Mouse (Mus musculus): Measurements from ENCODE around the gene Rest. TPM values are rescaled to one million over a fixed set of nuclear protein-coding genes. Genes with fewer than 3 reads are reported as not detected.

The Rest gene
- polyA plus RNA-seq, 1 experiment from 2014 or later = 39.2 TPM

DNA sequence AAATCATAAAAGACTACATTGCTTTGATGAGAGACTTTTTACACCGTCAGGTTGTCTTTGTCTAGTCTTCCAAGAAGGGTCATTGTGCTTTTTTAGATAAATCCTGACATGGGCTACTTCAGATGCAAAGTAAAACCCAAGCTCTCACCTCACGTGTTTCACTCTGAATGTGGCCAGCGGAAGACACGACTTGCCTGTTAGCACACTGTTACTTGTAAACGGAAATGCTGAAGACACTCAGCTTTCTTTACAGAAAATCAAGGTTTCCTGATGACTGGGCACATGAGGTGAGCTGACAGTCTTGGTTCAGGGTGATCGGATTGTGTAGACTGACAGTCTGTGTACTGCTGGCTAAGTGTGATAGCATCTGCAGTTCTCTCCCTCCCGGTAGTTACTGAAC, 20.4 kb downstream of the Rest start:
- H3K4me3 ChIP-seq (ENCODE audit: low read depth, low read length) = no peak overlapping the region
- H3K9ac ChIP-seq (replicated peaks; ENCODE audit: low read depth, low read length) = no peak overlapping the region
- H3K36me3 ChIP-seq (ENCODE audit: control insufficient read depth, insufficient read depth, low read length) = peaks cover 41% of the 10 kb centered on the region
- H3K9me3 ChIP-seq (ENCODE audit: control insufficient read depth, low read depth, low read length) = no peaks in the 10 kb centered on the region
- ATAC-seq (ENCODE audit: insufficient number of reproducible peaks, insufficient read depth, low FRiP score, low read depth) = no peak
- H3K4me1 ChIP-seq (ENCODE audit: control insufficient read depth, insufficient read depth, low read length) = no peaks in the 10 kb centered on the region
- H3K27me3 ChIP-seq (ENCODE audit: control insufficient read depth, insufficient read depth, low read length) = no peaks in the 10 kb centered on the region
- WGBS = 84% methylated on average over 7 of the region's 7 CpGs
- H3K4me2 ChIP-seq (replicated peaks; ENCODE audit: low read depth, low read length) = no peak overlapping the region
- no peak overlapping the region for H3K27ac ChIP-seq (ENCODE audit: low read length)

DNA sequence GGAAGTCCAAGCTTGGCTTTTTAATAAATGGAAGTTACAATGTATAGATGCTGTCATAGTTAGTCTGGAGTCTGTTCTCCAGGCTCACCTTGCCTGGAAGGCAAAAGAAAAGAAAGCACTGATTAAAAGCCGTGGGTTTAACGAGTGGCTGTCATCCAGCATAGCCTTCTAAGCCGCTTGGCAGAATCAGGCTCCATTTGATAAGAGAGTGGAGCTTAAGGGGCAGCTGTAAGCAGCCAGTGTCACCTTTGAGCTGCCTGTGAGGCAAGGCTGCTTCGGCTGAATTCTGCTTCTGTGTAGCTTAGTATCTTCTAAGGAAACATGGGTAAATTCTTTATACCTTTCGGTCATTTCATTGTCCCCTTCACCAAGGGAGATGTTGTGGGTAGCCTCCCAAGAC, 21.6 kb downstream of the Rest start:
- no peak overlapping the region for H3K9ac ChIP-seq (replicated peaks; ENCODE audit: low read depth, low read length)
- H3K4me3 ChIP-seq (ENCODE audit: low read depth, low read length) = no peak overlapping the region
- peaks cover 29% of the 10 kb centered on the region for H3K36me3 ChIP-seq (ENCODE audit: control insufficient read depth, insufficient read depth, low read length)
- H3K27ac ChIP-seq (ENCODE audit: low read length) = no peak overlapping the region
- H3K4me2 ChIP-seq (replicated peaks; ENCODE audit: low read depth, low read length) = no peak overlapping the region
- no peak for ATAC-seq (ENCODE audit: insufficient number of reproducible peaks, insufficient read depth, low FRiP score, low read depth)
- no peaks in the 10 kb centered on the region for H3K9me3 ChIP-seq (ENCODE audit: control insufficient read depth, low read depth, low read length)
- no peaks in the 10 kb centered on the region for H3K27me3 ChIP-seq (ENCODE audit: control insufficient read depth, insufficient read depth, low read length)
- 89% methylated on average over 5 of the region's 5 CpGs for WGBS
- H3K4me1 ChIP-seq (ENCODE audit: control insufficient read depth, insufficient read depth, low read length) = no peaks in the 10 kb centered on the region

DNA sequence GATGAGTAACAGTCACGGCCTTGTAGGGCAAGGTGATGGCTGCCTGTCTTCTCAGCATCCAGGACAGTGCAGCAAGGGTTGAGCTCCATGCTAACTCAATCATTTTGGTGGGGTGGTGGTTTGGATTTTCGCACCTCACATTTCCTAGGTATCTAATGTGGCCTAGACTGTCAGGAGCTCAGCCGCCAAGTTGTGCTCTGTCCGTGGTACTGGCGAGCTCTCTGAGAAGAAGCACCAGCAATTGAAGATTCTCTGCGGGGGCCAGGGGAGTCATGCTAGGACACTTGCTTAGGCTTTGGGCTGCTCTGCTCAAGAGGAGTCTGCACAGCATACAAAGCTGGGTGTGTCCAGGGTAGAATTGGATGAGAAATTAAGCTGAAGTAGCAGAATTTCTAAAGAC, 22.6 kb downstream of the Rest start:
- Histone ChIP-seq H3K27ac (ENCODE audit: low read length) (no peak overlapping the region), H3K9me3 (ENCODE audit: control insufficient read depth, low read depth, low read length) (no peaks in the 10 kb centered on the region), H3K4me1 (ENCODE audit: control insufficient read depth, insufficient read depth, low read length) (no peaks in the 10 kb centered on the region), H3K27me3 (ENCODE audit: control insufficient read depth, insufficient read depth, low read length) (no peaks in the 10 kb centered on the region), H3K4me3 (ENCODE audit: low read depth, low read length) (no peak overlapping the region), H3K9ac (replicated peaks; ENCODE audit: low read depth, low read length) (no peak overlapping the region), H3K4me2 (replicated peaks; ENCODE audit: low read depth, low read length) (no peak overlapping the region), H3K36me3 (ENCODE audit: control insufficient read depth, insufficient read depth, low read length) (peaks cover 22% of the 10 kb centered on the region)
- WGBS = 85% methylated on average over 6 of the region's 6 CpGs
- no peak for ATAC-seq (ENCODE audit: insufficient number of reproducible peaks, insufficient read depth, low FRiP score, low read depth)

DNA sequence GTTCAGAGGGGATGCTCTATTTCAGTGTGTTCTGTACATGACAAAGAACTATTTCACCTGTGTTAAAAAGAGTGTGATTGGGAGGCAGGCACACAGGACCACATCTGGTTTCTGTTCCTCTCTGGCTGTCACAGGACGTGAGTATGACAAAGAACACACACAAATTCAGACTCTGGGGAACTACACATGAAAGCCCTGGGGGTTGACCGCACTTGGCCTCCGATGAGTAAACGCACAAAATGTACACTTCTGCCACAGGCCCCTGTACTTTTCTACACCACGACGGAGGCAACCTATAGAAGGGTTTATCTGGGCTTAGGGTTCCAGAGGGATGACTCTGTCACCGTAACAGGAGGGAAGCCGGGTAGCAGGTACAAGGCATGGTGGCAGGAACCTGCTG, 24.4 kb downstream of the Rest start:
- Histone ChIP-seq H3K4me1 (ENCODE audit: control insufficient read depth, insufficient read depth, low read length) (no peaks in the 10 kb centered on the region), H3K27ac (ENCODE audit: low read length) (no peak overlapping the region), H3K9me3 (ENCODE audit: control insufficient read depth, low read depth, low read length) (no peaks in the 10 kb centered on the region), H3K36me3 (ENCODE audit: control insufficient read depth, insufficient read depth, low read length) (peaks cover 28% of the 10 kb centered on the region), H3K9ac (replicated peaks; ENCODE audit: low read depth, low read length) (no peak overlapping the region), H3K27me3 (ENCODE audit: control insufficient read depth, insufficient read depth, low read length) (no peaks in the 10 kb centered on the region), H3K4me2 (replicated peaks; ENCODE audit: low read depth, low read length) (no peak overlapping the region), H3K4me3 (ENCODE audit: low read depth, low read length) (no peak overlapping the region)
- ATAC-seq (ENCODE audit: insufficient number of reproducible peaks, insufficient read depth, low FRiP score, low read depth) = no peak
- 71% methylated on average over 8 of the region's 8 CpGs for WGBS

DNA sequence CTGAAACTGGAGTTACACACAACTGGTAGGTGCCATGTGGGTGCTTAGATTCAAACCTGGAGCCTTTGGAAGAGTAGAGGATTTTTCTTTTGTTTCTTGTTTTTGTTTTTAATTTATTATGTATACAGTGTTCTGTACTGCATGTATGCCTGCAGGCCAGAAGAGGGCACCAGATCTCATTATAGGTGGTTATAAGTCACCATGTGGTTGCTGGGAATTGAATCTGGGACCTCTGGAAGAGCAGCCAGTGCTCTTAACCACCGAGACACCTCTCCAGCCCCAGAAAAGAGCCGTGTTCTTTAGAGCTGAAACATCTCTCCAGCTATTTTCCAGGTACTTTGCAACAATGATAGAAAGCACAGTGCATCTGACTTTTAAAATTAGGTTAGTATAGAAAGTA, 25.3 kb downstream of the Rest start:
- Histone ChIP-seq H3K9me3 (ENCODE audit: control insufficient read depth, low read depth, low read length) (no peaks in the 10 kb centered on the region), H3K27me3 (ENCODE audit: control insufficient read depth, insufficient read depth, low read length) (no peaks in the 10 kb centered on the region), H3K9ac (replicated peaks; ENCODE audit: low read depth, low read length) (no peak overlapping the region), H3K4me3 (ENCODE audit: low read depth, low read length) (no peak overlapping the region), H3K4me2 (replicated peaks; ENCODE audit: low read depth, low read length) (no peak overlapping the region), H3K27ac (ENCODE audit: low read length) (no peak overlapping the region), H3K4me1 (ENCODE audit: control insufficient read depth, insufficient read depth, low read length) (no peaks in the 10 kb centered on the region), H3K36me3 (ENCODE audit: control insufficient read depth, insufficient read depth, low read length) (peaks cover 25% of the 10 kb centered on the region)
- 91% methylated on average over 2 of the region's 2 CpGs for WGBS
- ATAC-seq (ENCODE audit: insufficient number of reproducible peaks, insufficient read depth, low FRiP score, low read depth) = no peak

DNA sequence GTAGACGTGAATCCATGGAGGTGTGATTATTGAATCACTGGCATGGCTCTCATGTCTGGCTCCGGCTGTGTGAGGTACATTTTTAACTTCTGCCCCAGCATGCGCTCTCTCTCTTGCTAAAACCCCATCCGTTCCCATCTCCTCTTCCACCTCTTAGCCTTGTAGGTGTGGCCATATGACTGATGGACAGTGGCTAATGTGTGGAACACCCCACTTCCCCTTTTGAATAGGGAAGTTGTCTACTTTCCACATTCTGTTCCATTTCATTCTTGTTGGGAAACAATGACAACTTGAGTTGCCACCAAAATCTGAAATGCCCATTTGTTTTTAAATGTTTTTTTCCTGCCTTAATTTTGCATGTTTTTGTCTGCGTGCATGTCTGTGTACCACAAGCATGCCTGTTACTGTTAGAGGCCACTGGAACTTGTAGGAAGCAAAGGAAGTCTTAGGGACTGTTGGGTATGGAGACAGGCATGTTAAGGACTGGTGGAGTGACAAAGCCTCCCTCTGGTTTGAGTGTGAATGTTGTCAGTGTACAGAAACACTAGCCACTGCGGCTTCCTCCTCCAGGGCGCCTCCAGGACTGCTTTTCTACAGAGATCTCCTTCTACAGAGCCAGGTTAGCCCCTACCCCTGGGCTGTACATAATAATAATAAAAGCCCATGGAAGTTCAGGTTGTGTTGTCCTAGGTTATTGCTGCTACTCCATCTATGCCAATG, 27.7 kb downstream of the Rest start:
- Histone ChIP-seq H3K4me2 (replicated peaks; ENCODE audit: low read depth, low read length) (no peak overlapping the region), H3K27me3 (ENCODE audit: control insufficient read depth, insufficient read depth, low read length) (no peaks in the 10 kb centered on the region), H3K4me3 (ENCODE audit: low read depth, low read length) (no peak overlapping the region), H3K36me3 (ENCODE audit: control insufficient read depth, insufficient read depth, low read length) (peaks cover 20% of the 10 kb centered on the region), H3K9ac (replicated peaks; ENCODE audit: low read depth, low read length) (no peak overlapping the region), H3K4me1 (ENCODE audit: control insufficient read depth, insufficient read depth, low read length) (no peaks in the 10 kb centered on the region), H3K9me3 (ENCODE audit: control insufficient read depth, low read depth, low read length) (no peaks in the 10 kb centered on the region), H3K27ac (ENCODE audit: low read length) (no peak overlapping the region)
- WGBS = 90% methylated on average over 7 of the region's 7 CpGs
- no peak for ATAC-seq (ENCODE audit: insufficient number of reproducible peaks, insufficient read depth, low FRiP score, low read depth)

DNA sequence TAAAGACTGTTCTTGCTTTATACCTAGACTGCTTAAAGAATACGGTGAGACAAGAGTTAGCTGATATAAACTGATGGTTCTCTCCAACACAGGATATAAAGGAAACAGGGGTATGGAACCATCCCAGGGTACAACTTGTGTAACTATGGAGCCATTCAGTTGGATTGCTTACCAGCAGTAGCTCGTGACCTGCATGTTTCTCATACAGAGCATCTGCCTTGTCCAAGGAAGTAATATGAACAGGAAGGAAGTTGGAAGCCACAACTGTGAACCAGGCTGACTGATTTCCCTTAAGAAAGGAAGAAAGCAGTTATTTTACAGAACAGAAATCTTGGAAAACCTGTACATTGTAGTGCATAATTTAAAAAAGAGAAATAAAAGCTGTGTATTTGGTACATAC, 34.2 kb downstream of the Rest start:
- Histone ChIP-seq H3K4me3 (ENCODE audit: low read depth, low read length) (no peak overlapping the region), H3K4me1 (ENCODE audit: control insufficient read depth, insufficient read depth, low read length) (no peaks in the 10 kb centered on the region), H3K27ac (ENCODE audit: low read length) (no peak overlapping the region), H3K9me3 (ENCODE audit: control insufficient read depth, low read depth, low read length) (no peaks in the 10 kb centered on the region), H3K27me3 (ENCODE audit: control insufficient read depth, insufficient read depth, low read length) (no peaks in the 10 kb centered on the region), H3K4me2 (replicated peaks; ENCODE audit: low read depth, low read length) (no peak overlapping the region), H3K9ac (replicated peaks; ENCODE audit: low read depth, low read length) (no peak overlapping the region), H3K36me3 (ENCODE audit: control insufficient read depth, insufficient read depth, low read length) (peaks cover 14% of the 10 kb centered on the region)
- 92% methylated on average over 2 of the region's 2 CpGs for WGBS
- no peak for ATAC-seq (ENCODE audit: insufficient number of reproducible peaks, insufficient read depth, low FRiP score, low read depth)

DNA sequence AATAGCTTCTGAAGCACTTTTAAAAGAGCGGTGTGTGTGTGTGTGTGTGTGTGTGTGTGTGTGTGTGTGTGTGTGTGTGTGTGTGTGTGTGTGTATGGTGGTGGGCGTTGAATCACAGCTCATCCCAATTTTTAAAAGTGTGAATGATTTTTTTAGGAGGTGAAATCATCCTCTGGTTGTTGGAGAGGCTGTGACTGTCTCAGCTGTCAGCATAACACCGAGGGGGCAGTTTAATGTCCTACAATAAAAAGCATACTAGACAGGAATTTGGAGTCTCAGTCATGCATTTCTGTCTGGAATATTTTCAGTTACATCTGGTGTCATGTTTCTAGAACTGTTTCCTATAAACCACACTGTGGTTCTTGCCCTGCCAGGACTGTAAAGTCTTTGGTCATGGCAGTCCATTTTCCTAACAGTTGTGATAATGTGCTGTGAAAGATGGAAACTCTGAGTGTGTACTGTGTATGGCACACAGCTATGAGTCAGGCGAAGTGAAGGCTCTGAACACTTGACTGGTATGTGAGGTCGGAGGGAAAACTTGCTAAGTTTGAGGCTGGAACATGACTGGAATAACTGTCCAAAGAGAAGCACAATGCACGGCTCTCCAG, 36.1 kb downstream of the Rest start:
- Histone ChIP-seq H3K27ac (ENCODE audit: low read length) (no peak overlapping the region), H3K4me2 (replicated peaks; ENCODE audit: low read depth, low read length) (no peak overlapping the region), H3K9me3 (ENCODE audit: control insufficient read depth, low read depth, low read length) (no peaks in the 10 kb centered on the region), H3K9ac (replicated peaks; ENCODE audit: low read depth, low read length) (no peak overlapping the region), H3K27me3 (ENCODE audit: control insufficient read depth, insufficient read depth, low read length) (no peaks in the 10 kb centered on the region), H3K4me3 (ENCODE audit: low read depth, low read length) (no peak overlapping the region), H3K36me3 (ENCODE audit: control insufficient read depth, insufficient read depth, low read length) (peaks cover 15% of the 10 kb centered on the region), H3K4me1 (ENCODE audit: control insufficient read depth, insufficient read depth, low read length) (no peaks in the 10 kb centered on the region)
- ATAC-seq (ENCODE audit: insufficient number of reproducible peaks, insufficient read depth, low FRiP score, low read depth) = no peak
- WGBS = 91% methylated on average over 6 of the region's 6 CpGs
